Mouse (Mus musculus): ENCODE data around the gene Snrk.
"Not testable (repeated sequence)": the region's sequence is repeated elsewhere in the genome, so short reads cannot be mapped to it uniquely, and the experiment has no call there.

Snrk gene

DNA sequence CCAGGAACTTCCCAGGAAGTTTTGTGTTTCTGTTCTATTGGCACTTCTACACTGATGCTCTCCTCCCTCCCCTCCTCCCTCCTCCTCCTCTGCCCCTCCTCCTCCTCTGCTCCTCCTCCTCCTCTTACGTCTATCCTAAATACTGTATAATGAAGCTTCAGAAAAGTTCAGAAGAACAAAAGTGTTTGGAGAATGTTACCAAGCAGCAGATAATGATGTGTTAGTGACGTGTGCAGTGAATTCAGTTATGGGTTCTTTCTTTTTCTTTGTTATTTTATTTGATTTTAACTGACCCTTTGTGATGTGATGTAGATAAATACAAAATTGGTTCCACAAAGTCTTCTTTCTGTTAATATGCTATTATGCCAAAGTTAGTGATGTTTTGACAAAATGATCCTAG is 22.2 kb downstream of the Snrk start:
- DNase-seq (ENCODE audit: extremely low spot score, low read depth, low spot score): no peak

DNA sequence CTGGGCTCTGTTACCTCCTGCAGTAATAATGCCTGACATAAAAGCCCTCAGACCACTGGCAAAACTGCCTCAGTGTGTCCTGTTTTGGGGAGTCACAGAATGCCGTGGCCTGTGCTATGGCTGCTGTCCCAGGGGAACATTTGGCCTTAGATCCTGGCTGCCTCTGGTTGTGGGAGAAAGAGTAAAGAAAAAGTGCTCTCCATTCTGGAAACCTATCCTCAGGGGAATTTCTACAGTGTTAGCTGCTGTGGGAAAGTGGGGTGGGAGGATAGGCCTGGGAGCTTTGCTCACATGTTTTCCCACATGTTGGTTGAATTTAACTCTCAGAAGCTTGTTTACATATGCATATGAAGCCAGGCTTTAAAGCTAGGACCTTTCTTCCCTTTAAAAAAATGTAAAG is 26.2 kb downstream of the Snrk start:
- DNase-seq (ENCODE audit: extremely low spot score, low read depth, low spot score): no peak

DNA sequence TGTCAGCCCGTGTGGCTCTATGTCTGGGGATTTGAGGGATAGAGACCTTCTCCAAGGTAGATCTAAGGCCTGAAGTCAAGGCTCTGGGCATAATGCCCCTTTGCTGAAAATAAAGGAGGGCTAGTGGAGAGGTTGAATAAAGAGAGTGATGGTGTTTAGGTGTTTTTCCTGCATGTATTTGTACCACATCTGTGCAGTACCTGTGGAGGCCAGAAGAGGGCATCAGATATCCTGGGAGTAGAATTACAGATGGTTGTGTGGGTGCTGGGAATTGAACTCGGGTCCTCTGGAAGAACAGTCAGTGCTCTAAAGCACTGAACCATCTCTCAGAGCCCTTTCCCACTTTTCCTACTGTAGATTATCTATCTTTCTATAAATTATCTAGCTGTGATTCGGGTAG is 27.7 kb downstream of the Snrk start:
- DNase-seq (ENCODE audit: extremely low spot score, low read depth, low spot score): no peak

DNA sequence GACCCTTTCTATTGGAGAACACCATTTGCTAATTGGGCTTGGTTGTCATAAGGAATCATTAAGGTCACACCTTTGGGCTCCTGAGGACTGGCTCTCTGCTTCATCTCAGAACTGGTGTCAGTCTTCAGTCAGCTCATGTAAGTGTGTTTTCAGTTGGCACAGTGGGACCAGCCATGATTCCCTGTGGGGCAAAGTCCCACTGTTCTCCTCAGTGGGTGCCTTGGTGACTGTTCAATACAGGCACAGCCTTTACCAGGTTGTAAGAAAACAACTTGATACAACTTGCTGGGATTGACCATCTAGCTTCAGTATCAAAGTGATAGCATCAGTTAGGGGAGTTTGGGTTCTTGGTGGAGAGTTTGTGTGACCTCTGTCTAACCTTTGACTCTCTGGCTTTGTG is 28.6 kb downstream of the Snrk start:
- DNase-seq (ENCODE audit: extremely low spot score, low read depth, low spot score): no peak

DNA sequence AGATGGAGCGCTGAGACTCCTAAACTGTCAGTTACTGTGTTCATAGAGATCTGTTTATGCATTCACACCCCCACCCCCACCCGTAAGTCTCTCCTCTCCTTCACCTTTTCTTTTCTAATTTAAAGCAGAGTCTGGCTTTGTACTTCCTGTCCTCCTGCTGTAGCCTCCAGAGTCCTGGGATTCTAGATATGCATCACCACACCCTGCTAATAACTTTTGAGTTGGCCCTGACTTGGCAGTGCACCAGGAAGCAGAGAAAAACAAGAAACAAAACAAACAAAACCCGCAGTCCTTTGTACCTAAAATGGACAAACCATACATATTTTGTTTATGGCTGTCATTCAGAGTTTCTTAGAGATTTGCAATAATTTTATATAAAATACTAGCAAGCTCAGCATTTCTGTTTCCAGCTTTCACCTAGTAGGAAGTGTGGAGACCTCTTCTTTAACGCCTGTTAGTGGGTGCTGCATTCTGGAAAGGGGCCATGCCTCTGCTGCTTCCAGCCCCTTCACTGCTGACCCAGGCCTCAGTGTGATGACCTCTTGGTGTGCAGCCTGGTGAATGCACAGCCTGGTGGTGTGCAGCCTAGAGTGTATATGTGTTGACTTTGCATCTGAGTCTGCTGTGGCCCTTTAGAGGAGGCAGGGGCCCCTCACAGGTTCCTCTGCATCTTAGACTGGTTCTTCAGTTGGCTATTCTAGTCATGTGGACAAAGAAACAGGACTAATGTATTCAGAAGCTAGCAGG is 29.2 kb downstream of the Snrk start:
- DNase-seq (ENCODE audit: extremely low spot score, low read depth, low spot score): no peak

DNA sequence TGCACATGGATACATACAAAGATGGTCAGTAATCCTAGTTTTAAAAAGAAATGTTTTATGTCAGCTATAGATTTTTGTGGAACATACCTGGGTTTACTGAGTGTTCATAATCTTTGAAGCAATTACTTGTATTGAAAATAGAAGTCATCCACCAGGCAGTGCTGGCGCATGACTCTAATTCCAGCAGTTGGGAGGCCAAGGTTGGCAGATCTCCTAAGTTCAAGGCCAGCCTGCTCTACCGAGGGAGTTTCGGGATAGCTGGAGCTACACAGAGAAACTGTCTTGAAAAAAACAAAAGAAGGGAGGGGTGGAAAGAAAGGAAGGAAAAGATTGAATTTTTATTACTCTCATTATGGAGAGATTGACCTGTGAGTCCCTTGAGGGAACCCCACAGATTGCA is 31.3 kb downstream of the Snrk start:
- DNase-seq (ENCODE audit: extremely low spot score, low read depth, low spot score): no peak

DNA sequence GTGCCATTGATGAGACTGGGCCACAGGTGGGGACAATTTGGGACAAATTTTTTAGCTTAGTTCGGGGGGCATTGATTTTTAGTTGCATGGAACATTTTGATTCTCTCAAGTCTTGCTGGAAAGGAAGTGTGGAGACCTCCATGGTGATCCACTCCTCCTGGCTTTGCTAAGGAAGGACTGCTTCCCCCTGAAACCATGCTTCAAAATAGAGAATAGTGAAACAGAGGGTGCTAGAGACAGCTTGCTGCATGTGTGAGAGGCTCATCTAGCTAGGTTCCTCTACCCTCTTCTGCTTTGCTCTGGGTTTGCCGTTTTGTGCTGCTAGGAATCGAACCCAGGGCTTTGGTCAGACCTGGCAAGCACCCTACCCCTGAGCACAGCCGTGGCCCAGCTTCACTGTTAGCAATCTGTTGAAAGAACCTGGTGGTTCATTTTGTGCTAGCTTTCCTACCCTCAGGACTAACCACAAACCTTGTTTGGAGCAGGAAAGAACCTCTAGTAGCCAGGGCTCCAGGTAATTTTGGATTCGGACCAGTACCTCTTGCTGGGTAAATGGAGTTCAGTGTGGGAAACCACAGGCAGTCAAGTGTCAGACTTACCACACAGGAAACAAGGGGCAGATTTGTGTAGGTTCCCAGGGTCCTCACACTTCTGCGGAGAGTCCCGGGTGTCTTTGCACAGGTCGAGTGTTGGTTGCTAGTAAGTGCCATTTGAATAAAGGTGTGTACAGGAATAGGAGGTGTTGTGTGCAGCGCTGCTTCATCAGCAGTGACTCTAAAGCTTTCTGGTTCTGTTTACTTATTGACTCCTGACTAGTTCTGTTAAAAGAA is 33.1 kb downstream of the Snrk start:
- DNase-seq (ENCODE audit: extremely low spot score, low read depth, low spot score): no peak

DNA sequence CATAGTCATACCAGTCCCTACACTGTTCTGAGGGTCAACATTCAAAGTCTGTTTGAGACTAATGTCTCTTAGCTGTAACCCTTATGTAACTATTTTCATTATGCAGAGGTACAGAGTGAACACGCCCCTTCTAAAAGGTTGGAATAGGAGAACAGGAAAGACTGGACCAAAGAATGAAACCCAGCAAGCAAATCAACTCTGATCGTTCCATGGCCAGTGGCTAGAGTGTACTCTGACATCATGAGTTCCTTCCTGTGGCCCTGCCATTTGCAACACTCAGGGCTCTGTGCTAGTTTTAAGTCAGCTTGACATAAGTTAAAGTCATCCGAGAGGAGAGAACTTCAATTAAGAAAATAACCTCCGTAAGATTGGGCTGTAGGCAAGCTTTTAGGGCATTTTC is 35.0 kb downstream of the Snrk start:
- no peak for DNase-seq (ENCODE audit: extremely low spot score, low read depth, low spot score)

DNA sequence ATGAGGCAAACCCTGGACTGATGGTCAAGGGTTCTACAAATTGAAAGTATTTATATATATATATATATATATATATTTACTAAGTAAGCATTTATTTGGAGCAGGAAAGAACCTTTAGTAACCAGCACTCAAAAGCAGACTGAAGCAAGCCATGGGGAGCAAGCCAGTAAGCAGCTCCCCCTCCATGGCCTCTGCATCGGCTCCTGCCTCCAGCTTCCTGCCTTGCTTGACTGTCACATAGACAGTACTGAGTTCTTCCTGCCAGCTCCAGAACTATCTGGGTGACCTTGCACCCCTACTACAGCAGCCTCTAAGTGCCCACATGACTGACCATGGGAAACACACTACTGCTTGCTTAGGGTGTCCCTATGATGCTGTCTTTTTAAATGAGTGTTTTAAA is 35.4 kb downstream of the Snrk start:
- DNase-seq (ENCODE audit: extremely low spot score, low read depth, low spot score): no peak

DNA sequence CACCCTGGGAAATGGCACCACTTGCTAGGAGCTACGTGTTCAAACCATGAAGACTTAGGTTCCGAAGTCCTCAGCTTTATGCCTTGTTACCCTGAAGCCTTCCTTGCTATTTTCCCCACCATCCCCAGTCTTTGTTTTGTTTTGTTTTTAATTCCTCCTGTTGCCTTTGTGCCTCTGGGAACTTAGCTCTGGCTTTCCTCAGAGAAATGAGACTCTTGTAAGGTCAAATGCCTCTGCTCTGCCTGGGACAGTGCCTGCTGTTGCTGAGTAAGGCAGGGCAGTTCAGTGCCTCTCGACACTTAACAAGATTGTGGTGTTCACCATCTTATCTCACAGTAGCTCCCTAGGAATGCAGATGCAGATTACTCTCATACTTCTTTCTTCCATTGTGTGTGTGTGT is 36.4 kb downstream of the Snrk start:
- no peak for DNase-seq (ENCODE audit: extremely low spot score, low read depth, low spot score)

DNA sequence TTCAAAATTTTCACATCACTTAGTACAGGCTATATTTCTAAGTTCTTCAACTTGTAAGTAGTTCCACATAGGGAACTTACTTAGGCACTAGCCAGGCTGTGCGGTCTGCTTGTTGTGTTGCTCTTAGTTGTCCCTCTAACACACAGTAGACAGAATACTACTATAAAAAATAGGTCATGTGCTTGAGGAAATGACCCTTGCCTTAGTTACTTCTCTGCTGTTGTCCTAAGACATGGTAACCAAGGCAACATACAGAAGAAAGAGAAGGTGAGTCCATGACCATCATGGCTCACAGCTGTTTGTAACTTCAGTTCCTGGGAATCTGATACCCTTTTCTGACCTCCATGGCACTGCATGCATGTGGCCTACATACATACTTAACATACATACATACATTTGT is 38.1 kb downstream of the Snrk start:
- DNase-seq (ENCODE audit: extremely low spot score, low read depth, low spot score): no peak

DNA sequence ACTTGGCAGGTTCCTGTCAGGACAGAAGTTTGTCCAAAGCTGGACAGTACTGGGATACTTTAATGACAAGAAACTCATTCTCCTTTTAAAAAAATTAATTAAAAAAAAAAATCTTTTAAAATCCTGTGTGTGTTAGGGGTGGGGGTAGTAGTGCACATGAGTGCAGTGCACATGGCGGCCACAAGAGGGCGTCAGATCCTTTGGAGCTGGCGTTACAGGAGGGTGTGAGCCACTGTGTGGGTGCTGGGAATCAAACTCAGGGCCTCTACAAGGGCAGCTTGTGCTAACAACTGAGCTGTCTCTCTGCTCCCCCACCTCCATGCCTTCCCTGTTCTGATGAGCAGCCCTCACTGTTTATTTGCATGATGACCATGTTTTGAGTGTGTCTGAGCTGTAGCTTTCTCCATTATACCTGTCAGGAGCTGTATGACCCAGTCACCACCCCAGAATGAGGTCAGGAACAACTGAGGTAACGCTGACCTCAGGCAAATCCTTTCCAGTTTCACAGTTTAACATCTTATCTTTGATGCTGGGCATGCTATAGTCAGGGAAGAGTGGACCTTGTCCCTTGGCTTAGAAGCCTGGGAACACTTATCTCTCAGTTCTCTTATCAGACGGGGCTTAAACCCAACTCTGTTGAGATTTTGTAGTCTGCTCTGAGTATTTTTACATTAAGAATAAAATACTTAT is 39.5 kb downstream of the Snrk start:
- DNase-seq (ENCODE audit: extremely low spot score, low read depth, low spot score): no peak

DNA sequence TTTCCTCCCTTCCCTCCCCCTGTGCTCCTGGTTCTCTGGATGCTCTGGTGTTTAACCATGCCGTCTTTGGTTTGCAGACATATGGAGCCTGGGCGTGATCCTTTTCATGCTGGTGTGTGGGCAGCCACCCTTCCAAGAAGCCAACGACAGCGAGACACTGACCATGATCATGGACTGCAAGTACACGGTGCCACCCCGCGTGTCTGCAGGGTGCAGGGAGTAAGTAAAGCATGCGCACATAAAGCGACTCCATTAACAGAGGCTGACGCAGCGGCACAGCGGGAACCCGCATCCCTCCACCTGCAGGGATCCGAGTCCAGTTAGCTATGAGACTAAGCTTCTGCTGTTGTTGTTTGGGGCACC is 40.0 kb downstream of the Snrk start:
- DNase-seq (ENCODE audit: extremely low spot score, low read depth, low spot score): no peak

DNA sequence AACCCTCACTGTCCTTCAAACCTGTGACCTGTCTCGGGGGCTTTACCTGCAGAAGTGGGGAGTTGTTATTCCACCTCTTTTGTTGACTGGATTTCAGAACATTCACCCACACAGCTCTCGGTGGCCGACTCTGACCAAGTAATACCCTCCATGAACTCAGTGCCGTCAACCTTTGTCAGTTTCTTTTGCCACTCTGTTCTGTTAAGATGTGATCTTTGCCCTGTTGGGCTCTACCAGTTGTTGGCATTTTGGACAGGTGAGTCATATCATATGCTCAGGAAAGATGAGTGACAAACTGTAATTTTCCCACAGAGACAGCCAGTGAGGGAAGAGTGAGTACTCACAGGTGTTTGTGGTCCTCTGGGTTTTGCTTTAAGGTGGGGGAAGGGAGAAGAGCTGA is 47.5 kb downstream of the Snrk start:
- DNase-seq (ENCODE audit: extremely low spot score, low read depth, low spot score): no peak

DNA sequence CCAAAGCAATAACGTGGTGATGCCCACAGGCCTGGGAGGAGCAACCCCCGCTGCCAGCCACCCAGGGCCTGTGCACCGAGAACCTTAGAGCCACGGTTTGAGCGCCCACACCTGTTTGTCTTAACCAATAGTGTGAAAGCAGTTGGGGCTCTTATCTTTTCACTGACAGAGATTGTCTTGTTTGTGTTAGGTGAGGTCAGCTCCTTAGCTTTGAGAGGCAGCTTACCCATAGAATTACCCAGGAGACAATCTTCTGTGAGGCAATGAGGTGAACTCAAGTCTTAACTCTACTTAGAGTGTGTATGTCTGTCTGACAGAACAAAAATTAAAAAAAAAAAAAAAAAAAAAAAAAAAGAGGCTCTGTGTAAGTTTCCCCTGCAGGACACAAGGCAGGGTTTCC is 50.7 kb downstream of the Snrk start:
- not testable (repeated sequence) for DNase-seq (ENCODE audit: extremely low spot score, low read depth, low spot score)

DNA sequence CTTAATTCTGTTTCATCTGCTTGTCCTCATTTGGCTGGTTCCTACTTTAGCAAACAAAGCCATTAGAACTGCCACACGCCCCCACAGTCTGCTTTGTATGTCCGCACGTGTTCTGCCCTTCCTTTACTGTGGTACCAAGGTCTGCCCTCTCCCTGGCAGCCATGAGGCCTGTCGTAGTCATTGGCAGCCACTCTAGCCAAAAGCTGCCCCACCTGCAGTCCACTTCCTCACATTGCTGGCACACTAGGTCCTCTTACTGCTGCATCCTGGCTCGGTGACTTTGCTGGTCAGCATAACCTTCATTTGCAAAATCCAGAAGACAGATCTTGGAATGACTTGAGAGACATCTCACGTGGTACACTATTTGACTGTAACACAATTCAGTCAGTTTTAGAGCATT is 52.8 kb downstream of the Snrk start:
- no peak for DNase-seq (ENCODE audit: extremely low spot score, low read depth, low spot score)

DNA sequence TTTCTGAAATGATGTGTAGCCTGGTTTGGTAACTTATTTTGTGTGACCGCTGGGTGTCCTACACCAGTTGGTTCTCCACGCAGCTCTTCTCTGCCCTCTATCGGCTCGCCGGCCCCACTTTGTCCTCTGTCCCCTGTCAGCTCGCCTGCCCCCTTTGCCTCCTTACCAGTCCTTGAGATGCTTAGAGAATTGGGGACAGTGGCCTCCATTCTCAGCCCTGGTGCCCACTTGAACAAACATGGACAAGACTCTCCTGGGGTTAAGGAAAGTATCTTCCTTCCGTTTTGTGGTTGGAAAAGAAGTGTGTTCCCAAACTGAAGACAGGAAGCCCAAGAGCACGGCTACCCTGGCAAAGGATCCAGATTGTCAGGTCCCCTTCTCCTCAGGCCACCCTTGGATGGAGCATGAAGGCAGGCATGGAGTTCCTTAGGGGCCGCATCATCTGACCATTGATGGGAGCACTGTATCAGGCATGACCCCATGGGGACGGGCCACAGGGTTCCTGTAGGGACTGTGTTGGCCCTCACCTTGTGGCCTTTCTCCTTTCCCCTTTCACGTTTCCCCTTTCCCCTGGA is 55.6 kb downstream of the Snrk start:
- DNase-seq (ENCODE audit: extremely low spot score, low read depth, low spot score): no peak

DNA sequence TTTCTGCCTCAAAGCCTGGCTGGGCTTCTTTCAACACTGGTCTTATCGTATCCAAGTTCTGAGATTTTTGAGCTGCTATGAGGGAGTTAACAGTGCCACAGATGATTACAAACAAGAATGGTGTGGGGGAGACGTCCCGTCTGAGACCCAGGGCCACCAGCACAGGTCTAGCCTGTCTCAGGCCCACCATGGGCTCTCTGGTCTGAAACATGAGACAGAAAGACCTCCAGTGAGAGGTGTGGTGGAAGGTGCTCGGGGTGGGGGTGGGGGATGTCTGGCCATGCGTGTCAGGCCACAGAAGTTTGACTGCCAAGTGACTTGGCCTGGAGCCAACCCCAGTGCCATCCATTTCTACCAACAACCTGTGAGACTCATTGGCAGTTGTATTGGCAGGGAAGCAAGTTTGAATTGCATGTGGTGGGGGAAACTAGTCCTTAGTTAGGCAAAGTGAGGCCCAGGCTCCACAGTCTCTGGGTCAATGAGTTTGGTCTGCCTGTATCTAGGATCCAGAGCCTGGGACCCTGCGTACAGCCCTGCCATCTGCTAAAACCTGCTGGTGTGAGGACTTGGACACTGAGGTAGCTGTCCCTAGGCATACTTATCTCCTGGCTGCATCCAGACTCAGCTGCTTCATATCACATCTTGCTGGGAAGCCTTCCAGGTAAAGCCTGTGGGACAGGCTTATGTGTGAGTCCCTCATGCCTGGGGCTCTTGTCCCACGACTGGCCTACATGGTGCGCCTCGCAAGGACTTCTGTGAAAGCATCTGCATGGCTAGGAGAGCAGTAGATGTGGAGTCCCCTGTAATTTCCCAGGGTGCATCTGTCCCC is 56.6 kb downstream of the Snrk start:
- no peak for DNase-seq (ENCODE audit: extremely low spot score, low read depth, low spot score)

DNA sequence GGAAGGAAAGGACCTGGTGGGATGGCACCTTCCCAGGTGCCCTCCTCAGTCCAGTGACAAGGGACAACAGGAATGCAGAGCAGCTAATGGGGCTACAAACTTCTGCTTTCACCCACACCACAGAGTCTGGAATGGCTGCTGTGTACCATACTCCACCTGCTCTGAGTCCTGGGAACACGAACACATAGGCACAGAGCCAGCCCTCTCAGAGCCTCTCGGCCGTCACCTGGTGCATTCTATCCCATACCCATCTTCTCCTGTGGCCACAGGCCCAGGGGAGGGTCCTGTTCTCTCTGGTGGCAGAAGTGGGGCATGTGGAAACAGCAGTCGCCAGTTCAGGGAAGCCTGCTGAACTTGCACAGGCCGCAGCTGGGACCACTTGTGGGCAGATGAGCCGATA is 57.7 kb downstream of the Snrk start:
- no peak for DNase-seq (ENCODE audit: extremely low spot score, low read depth, low spot score)

DNA sequence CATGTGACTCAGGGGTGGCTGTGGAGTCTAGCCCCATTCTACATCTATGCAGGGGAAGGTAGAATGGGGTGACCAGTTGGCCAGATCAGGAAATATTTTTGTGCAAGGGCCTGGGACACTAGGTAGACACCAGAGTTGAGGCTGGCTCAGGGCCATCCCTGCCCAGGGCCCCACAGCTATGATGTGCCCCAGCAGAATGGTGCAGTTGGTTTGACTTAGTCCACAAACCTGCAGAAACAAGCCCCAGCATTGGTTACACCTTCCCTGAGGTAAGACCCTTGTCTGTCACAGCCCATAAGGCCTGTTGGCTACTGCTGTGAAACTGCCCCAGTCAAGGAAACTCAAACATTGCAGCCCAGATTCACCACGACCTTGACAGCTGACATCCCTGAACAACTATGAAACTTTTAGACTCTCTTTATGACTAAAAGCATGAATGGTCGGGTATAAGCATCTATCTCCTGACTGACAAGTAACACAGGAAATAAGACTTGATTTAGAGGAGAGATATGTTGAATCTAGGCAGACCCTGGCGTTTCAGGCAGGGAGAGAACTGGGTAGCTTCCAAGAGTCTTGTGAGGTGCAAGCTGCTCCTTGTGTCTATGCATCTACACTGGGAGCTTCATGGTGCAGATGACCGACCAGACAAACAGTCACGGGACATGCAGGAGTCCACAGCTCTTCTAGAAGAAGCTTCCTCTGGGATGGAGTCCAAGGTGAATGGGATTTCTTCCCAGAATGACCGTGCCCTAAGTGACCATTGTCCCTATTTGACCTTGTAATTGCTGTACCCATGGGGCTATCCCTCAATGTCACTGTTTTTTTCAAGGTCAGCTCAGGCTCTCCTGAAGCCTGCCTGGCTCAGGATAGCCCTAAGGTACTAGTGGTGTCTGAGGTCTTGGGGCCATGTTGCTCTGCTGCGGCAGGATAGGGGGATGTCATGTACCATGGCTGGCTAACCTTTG is 60.5 kb downstream of the Snrk start:
- DNase-seq (ENCODE audit: extremely low spot score, low read depth, low spot score): no peak
